Mouse (Mus musculus) spleen, postnatal 10 days (tissue): ENCODE measurements at regions not wholly inside any gene's neighbourhood (a gene's known extent, or its start where the extent isn't known, plus 50 kb on each side); places are given as distances from the start of the nearest gene placed in this dataset.

Experiments
- DNase-seq, 2 experiments: peaks; one replicate each; pipeline ENCODE4 v3.0.0; 2021 to 2022; ENCODE audit warnings: low spot score in 2 of 2

DNA sequence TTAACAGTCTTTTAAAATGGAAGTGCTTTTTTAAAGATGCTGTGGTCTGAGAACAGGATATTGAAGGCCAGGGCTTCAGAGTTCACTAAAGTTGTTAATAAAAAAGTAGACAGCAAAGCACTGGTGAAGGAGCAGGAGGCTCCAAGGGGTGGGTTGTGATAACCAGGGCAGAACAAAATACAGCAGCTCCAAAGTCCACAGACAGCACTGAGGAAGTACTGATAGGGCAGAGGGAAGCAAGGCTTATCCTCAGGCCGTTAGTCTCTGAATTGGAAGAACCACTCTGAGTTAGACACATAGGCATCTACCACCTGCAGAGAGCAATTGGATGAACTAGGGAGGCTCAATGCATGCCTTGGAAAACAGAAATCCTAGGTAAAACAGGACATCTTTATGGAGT is 62.1 kb downstream of the P2ry1 start:
- no peak for DNase-seq

GRCm38 (mm10) chr3:61067067-61067466 is 64.5 kb downstream of the P2ry1 start:
- no peak for DNase-seq

DNA sequence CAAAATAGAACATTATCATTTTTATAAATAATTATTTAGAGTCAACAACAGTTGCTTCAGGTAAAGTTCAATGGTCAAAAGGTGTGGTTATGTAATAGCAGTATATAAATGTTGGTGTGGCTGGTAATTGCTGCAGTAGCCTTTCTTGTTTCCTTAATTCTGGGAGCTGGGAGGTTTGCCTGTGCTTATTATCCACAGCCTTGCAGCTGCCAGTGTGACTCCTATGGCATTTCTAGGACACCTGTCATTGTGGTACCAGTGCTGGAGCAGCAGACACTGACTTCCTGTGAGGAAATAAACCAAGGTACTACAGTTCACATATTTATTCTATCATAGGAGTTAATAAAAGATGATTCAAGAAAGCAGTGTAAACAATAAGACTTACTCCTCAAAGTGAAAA is 65.6 kb downstream of the P2ry1 start:
- DNase-seq: no peak

DNA sequence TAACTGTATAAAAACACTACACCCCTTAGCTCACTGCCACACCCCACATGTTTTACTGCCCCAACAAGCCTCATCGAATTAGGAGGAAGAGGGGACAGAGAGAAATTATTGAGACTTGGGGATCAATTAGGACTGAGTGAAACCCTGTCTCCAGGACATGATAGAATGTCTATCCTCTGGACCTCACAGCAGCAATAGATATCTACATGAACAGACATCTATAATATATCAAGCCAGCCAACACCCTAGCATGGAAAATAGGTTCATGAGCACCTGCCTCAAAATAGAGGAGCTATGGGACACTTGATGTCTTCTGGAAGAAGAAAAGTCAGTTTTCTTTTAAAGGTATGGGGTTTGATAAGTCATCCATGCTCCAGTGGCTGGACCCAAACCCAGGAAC is 68.4 kb downstream of the P2ry1 start:
- DNase-seq: no peak

DNA sequence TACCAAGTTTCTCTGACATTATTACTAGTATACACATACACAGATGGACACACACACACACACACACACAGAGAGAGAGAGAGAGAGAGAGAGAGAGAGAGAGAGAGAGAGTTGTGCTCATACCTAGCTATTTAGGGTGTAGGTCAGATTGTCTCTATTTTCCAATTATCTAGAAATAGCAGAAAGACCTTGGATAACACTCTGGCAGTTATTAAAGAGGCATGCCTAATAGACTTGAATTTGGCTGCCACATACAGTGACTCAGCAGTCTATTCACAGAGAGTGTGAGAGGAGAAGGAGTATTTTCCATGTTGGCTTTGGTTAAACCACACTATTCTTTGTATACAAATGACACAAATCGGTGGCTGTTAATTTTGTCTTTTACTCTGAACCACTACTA is 69.7 kb downstream of the P2ry1 start:
- peak in 1 of 2 experiments; percentile 20 for DNase-seq

DNA sequence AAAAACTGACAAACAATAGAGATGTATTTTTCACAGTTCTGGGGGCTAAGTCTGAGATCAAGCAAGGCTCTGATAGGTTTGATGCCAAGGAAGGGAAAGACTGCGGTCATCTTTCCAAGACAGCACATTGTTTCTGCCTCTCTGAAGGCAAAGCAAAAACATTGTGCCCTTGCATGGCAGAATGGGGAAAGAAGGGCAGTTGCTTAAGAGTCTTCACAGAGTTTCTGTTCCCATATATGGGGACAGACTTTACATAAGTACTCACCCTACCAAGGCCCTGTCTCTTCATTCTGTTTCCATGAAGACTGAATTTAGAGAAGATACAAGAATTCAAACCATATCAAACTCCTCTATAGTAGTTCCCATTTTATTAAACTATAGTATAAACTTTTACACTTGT is 70.5 kb downstream of the P2ry1 start:
- no peak for DNase-seq

- no peak for DNase-seq
Observed at GRCm38 (mm10) chr3:61073806-61074205, 71.2 kb downstream of the P2ry1 start.

GRCm38 (mm10) chr3:61075839-61076238 is 73.2 kb downstream of the P2ry1 start:
- DNase-seq: no peak

DNA sequence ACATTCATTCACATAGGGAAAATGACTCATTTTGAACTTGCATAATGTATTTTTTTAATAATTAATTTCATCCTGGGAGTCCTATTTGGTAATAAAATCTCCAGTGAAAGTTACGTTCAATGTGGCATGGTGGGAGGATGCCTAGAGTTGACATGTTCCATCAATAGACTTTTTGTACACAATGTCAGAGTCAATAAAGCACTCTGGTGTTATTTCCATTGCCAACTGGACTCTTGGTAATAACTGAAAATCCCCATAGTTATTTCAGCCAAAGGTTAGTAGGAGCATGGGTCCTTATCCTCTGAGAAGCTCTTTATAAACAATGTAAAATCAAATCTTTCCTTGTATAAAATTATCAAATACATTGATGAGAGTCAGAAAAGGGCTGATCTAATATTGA is 87.3 kb downstream of the P2ry1 start:
- no peak for DNase-seq

- DNase-seq: no peak
Observed at GRCm38 (mm10) chr3:61092031-61092430, 89.4 kb downstream of the P2ry1 start.

GRCm38 (mm10) chr3:61116364-61116763 is 113.8 kb downstream of the P2ry1 start:
- DNase-seq: no peak

- DNase-seq: no peak
Observed at GRCm38 (mm10) chr3:61133096-61133495, 130.5 kb downstream of the P2ry1 start.

DNA sequence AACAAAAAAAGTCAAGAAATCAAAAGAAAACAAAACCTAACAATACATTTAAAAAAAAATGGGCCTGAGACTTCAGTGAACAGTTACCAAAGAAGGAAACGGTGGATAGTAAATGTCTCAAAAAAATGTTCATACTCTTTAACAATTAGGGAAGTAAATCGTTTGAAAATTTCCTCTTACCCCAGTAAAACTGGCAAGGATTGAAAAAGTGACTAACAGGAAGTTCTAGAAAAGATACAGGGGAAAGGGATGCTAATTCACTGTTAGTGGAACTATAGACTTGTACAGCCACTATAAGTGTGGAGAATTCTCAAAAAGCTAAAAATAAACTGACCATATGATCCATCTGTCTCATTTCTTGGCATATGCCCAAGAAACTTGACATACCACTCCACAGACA is 151.5 kb downstream of the P2ry1 start:
- DNase-seq: no peak

DNA sequence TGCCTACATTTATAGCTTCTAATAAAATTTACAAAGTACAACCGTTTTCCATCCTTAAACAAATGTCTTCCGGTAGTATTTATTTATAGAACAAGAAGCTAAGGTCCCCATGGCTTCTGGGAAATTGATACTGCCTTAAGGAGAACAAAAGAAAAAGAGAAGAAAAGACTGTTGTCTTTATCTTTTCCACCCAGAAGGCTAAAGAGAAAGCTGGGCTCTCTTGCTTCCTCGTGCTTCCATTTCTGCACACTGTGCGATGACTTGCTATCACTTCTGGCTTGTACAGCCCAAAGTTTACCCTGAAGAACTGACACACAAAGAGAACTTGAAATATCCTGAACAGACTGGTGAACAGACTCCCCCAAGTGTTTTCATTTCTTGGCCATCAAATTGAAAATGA is 157.2 kb downstream of the P2ry1 start:
- DNase-seq: no peak

DNA sequence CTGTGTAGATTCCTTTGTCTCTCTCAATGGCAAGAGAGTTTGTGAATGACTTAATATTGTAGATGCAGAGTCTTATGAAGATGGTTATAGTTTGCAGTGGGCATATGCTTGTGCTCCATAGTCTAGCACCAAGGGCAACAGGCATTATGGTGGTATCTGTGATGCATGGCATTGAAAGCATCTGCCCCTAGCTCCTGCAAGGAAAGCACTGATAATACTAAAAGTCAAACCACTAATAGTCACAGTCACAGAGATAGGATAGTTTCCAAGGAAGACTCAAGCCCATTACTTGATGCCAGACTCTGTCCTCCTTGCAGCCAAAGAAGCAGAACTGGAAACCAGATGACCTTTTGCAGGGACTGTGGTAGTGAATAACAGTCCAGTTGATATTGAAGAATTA is 158.8 kb downstream of the P2ry1 start:
- no peak for DNase-seq

- DNase-seq: no peak
Observed at GRCm38 (mm10) chr3:61185789-61186188, 175.6 kb upstream of the Rap2b start.

DNA sequence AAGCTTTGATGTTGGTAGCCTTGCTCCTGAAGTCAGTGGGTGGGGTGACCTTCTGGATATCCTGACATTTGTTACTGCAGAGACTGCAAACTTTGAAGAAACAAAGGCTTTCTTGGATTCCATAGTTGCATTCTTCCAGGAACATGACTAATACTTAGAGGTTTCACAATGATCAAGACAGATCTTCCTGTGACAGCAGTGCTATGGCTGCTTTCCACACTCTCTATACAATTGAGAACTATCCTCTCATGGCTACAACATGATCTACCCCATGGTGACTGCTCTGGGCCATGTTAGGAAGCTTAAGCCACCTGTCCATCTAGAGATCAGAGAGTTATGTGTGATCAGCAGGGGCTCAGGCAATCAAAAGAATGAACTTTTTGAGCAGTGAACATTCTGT is 172.8 kb upstream of the Rap2b start:
- DNase-seq: no peak

- DNase-seq: no peak
Observed at GRCm38 (mm10) chr3:61216562-61216961, 144.9 kb upstream of the Rap2b start.

GRCm38 (mm10) chr3:61224505-61224904 is 136.9 kb upstream of the Rap2b start:
- DNase-seq: no peak

DNA sequence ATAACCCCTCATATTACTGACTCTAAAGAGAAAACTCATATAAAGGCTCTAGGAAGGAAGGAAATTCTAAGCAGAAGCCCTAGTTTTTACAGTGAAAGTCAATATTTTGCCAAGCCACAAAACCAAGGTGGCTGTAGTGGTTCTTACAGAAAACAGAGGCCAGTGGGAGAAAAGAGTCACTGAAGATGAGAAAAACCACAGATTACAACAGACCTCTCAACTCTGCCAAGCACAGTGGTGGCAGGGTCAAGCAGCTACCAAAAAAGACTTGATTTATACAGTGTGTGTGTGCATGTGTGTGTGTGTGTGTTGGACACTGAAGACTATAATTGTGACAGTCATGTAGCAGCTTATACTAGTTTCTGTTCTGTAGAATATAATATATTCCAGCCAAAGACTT is 136.4 kb upstream of the Rap2b start:
- no peak for DNase-seq

DNA sequence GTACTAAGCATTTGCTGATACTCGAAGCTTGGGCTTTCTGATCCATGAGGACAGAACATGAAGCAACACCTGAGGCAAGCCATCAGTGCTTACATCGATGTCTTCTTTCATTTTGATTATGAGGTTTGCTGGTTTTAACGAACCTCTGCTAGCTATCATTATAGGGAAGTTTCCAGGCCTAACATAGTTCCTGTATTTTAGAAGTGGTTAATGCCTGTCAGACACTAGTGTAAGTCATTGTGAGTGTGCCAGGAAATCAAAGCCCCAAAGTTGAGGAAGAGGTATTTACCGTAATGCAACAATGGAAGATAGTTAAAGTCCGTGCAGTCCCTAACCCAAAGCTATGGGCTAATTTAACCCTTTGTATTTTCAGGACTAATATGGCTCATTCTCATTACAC is 120.1 kb upstream of the Rap2b start:
- DNase-seq: no peak

DNA sequence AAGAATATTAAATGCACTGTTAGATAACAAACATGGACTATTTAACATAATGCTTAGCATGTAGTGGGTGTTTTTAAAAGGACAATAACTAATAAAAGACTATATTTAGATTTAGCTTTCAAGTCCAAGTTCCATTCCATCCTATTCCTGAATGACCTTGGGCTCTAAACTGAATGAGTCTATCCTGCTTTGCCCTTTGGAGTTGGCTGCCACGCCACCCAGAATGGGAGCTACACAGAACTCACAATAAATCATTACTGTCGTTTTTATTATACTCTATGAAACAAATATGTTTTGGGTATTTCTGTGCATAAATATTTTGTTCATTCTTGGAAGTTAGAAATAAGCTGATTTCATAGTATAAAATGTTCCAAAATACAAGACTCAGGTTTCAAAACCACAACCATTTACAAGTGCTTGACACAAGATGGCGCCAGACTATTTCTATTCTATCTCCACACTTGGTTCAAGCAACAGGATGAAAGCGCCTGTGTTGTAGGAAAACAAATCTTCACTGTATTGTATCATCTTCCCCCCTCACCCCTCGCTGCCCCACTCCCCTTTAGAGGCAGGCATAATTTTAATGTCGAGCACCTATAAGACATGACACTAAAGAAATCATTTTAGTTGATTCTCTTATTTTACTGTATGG is 117.4 kb upstream of the Rap2b start:
- DNase-seq: peak in 1 of 2 experiments; percentile 24

DNA sequence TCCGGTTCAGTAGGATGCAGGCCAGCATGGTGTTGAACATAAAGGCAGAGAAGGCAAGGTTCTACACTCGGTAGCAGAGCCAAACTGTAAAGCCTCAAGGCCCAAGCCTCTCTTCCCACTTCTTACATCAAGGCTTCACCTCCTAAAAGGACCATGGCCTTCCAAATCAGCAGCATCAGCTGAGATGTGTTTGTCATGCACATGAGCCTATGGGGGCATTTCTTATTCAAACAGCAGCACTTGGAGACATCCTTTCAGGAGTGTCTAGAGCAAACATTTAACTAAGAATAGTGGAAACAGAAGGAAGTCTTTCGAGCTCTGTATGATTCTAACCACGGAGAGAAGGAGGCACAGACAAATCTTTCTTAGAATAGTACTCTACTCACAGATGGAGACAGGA is 115.0 kb upstream of the Rap2b start:
- no peak for DNase-seq

DNA sequence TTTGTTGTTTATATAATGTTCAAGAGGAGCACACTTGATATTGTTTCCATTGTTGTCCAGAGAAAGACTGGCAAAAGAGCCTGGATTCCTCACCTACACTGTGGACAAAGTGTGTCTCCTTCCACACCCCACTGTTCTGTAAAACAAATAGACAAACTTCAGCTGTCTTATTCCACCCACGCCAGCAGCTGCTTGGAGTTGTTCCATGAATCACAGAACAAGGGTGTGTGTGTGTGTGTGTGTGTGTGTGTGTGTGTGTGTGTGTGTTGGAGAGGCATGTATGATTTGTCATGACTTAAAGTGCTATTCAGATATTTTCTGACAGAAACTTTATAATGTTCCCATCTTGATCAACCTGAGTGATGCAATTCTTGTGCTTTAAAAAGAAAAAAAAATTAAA is 114.1 kb upstream of the Rap2b start:
- DNase-seq: no peak
